Mouse (Mus musculus) liver, postnatal 0 days (tissue): Measurements from ENCODE around the gene Upf1.

Experiments used
- CTCF ChIP-seq: sonication (generic); IDR thresholded peaks from 2 replicates; pipeline ENCODE4 v1.5.1; 2016; ENCODE audit warnings: antibody characterized with exemption, low read depth
- EP300 ChIP-seq: IDR thresholded peaks from 2 replicates; pipeline ENCODE4 v1.6.1; 2016; ENCODE audit warnings: antibody characterized with exemption, low read depth, mild to moderate bottlenecking

DNA sequence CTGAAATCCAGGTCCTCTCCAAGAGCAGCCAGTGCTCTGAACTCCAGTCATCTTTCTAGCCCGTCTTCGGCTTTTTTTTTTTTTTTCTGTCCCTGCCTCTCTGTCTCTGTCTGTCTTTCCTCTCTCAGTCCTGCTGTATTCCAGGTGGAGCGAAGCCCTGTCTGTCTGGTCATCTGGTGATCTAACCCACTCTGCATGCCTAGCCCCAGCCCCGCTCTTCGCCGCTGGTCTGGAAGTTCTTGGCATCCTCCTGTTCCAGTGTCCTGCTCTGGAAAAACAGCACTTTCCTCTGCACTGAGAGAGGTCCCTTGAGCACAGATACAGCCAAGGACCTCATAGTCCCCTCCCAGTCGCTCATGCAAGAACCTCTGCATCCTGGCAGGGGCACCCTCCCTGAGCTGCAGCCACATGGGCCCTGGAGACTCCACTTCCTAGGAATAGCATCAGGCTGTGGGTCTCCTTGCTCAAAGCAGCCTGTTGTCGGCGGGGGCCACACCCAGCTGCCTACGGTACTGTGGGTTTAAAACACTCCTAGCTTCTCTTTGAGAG, 8.5 kb upstream of the Upf1 start:
- no peak for TF ChIP-seq CTCF
- TF ChIP-seq EP300, result no peak
